Mouse (Mus musculus): ENCODE data around the gene Setd1b.

- no peak for TF ChIP-seq CTCF (IDR thresholded peaks at IDR 0.05; ENCODE audit: borderline replicate concordance, insufficient read depth, low read depth, low read length)
- no peak for TF ChIP-seq POLR2A (IDR thresholded peaks at IDR 0.05; ENCODE audit: borderline replicate concordance, insufficient read depth, low read length)
Observed at GRCm38 (mm10) chr5:123162942-123163341, 20.9 kb downstream of the Setd1b start.

All from cerebellum, adult 2 months (tissue).